In genomic region chr2:74683471-74683951, GRCm38 (mm10) we compare ENCODE assay signal across 18 mouse cellular contexts. TPM values are rescaled to one million over a fixed set of nuclear protein-coding genes. Genes with fewer than 3 reads are reported as not detected.
DNase-seq lines count a peak whose midpoint lies in the region; ATAC-seq and TF ChIP-seq lines count a peak whose summit lies in the region.
"Had no signal": no experiment of that assay in that cellular context is flagged by ENCODE, and none has a peak within 500 bp of the region (broad histone marks: within the 10 kb centered on the region; RNA-seq: fewer than 3 reads in every experiment).

No protein-coding gene starts in this region.

- 0% methylated on average over 18 of the region's 18 CpGs for WGBS in forebrain, embryonic 11.5 days
- under 1% methylated on average over 18 of the region's 18 CpGs for WGBS in forebrain, embryonic 16.5 days
- under 1% methylated on average over 18 of the region's 18 CpGs for WGBS in liver, embryonic 11.5 days
- WGBS in liver, postnatal 0 days (ENCODE audit: insufficient replicate concordance) = 2% methylated on average over 18 of the region's 18 CpGs
- WGBS in neural tube, embryonic 12.5 days = 0% methylated on average over 17 of the region's 18 CpGs

- peaks cover 96% of the 10 kb centered on the region for H3K27me3 ChIP-seq in forebrain, embryonic 11.5 days (ENCODE audit: control insufficient read depth, insufficient read depth, low read length)
- H3K27me3 ChIP-seq in forebrain, embryonic 16.5 days (replicated peaks; ENCODE audit: control insufficient read depth, insufficient read depth, low read length) = peaks cover 90% of the 10 kb centered on the region
- peaks cover 99% of the 10 kb centered on the region for H3K27me3 ChIP-seq in liver, embryonic 11.5 days (replicated peaks; ENCODE audit: control insufficient read depth, insufficient read depth, low read length)
- H3K27me3 ChIP-seq in liver, postnatal 0 days (ENCODE audit: insufficient read depth, low read length) = peaks cover 97% of the 10 kb centered on the region
- H3K27me3 ChIP-seq in neural tube, embryonic 12.5 days (replicated peaks) = peaks cover 90% of the 10 kb centered on the region
- H3K27me3 ChIP-seq: CH12.LX had no signal

- H3K36me3 ChIP-seq in forebrain, embryonic 11.5 days (ENCODE audit: control insufficient read depth, insufficient read depth, low read length) = no peaks in the 10 kb centered on the region
- H3K36me3 ChIP-seq in forebrain, embryonic 16.5 days (ENCODE audit: control insufficient read depth, insufficient read depth) = no peaks in the 10 kb centered on the region
- H3K36me3 ChIP-seq in liver, embryonic 11.5 days (ENCODE audit: control insufficient read depth, insufficient read depth, low read length) = no peaks in the 10 kb centered on the region
- H3K36me3 ChIP-seq in liver, postnatal 0 days (replicated peaks; ENCODE audit: insufficient read depth, low read length) = no peaks in the 10 kb centered on the region
- H3K36me3 ChIP-seq in neural tube, embryonic 12.5 days = no peaks in the 10 kb centered on the region

- no peak overlapping the region for H3K4me2 ChIP-seq in forebrain, embryonic 11.5 days (ENCODE audit: low read depth, low read length, severe bottlenecking)
- no peak overlapping the region for H3K4me2 ChIP-seq in forebrain, embryonic 16.5 days (ENCODE audit: low read length)
- H3K4me2 ChIP-seq in liver, embryonic 11.5 days = no peak overlapping the region
- no peak overlapping the region for H3K4me2 ChIP-seq in liver, postnatal 0 days (ENCODE audit: low read depth, low read length)
- H3K4me2 ChIP-seq in neural tube, embryonic 12.5 days (replicated peaks) = peak overlapping the region; percentile 53

- no peak for TF ChIP-seq EP300 in liver, postnatal 0 days (IDR thresholded peaks at IDR 0.05; ENCODE audit: low read depth)

- no peak for TF ChIP-seq CTCF in liver, postnatal 0 days (IDR thresholded peaks at IDR 0.05; ENCODE audit: low read depth)

- no peaks in the 10 kb centered on the region for H3K9me3 ChIP-seq in forebrain, embryonic 11.5 days (ENCODE audit: control insufficient read depth, low read length)
- no peaks in the 10 kb centered on the region for H3K9me3 ChIP-seq in forebrain, embryonic 16.5 days (ENCODE audit: control insufficient read depth, low read length)
- no peaks in the 10 kb centered on the region for H3K9me3 ChIP-seq in liver, embryonic 11.5 days (ENCODE audit: control insufficient read depth, low read length)
- no peaks in the 10 kb centered on the region for H3K9me3 ChIP-seq in liver, postnatal 0 days (ENCODE audit: low read length)
- no peaks in the 10 kb centered on the region for H3K9me3 ChIP-seq in neural tube, embryonic 12.5 days

- H3K4me3 ChIP-seq in forebrain, embryonic 11.5 days (ENCODE audit: low read depth, low read length) = no peak overlapping the region
- H3K4me3 ChIP-seq in forebrain, embryonic 16.5 days (replicated peaks; ENCODE audit: low read length) = no peak overlapping the region
- H3K4me3 ChIP-seq in liver, embryonic 11.5 days (ENCODE audit: low read depth, low read length) = no peak overlapping the region
- H3K4me3 ChIP-seq in liver, postnatal 0 days (ENCODE audit: low read depth, low read length) = no peak overlapping the region
- H3K4me3 ChIP-seq in neural tube, embryonic 12.5 days = peak overlapping the region; percentile 50
- H3K4me3 ChIP-seq: myocyte had no signal

- no peak for ATAC-seq in forebrain, embryonic 11.5 days (replicated peaks; ENCODE audit: low FRiP score)
- no peak for ATAC-seq in forebrain, embryonic 16.5 days
- no peak for ATAC-seq in liver, embryonic 11.5 days (replicated peaks; ENCODE audit: low FRiP score)
- no peak for ATAC-seq in liver, postnatal 0 days
- ATAC-seq in neural tube, embryonic 12.5 days (ENCODE audit: low FRiP score, low read depth) = no peak
- ATAC-seq: hindbrain, postnatal 0 days had no signal

- H3K9ac ChIP-seq in forebrain, embryonic 11.5 days (ENCODE audit: low read length) = no peak overlapping the region
- H3K9ac ChIP-seq in forebrain, embryonic 16.5 days (replicated peaks; ENCODE audit: low read depth, low read length) = no peak overlapping the region
- no peak overlapping the region for H3K9ac ChIP-seq in liver, embryonic 11.5 days (ENCODE audit: low read depth, low read length)
- no peak overlapping the region for H3K9ac ChIP-seq in liver, postnatal 0 days (replicated peaks)
- peak overlapping the region; percentile 88 for H3K9ac ChIP-seq in neural tube, embryonic 12.5 days

- no peak overlapping the region for H3K27ac ChIP-seq in forebrain, embryonic 11.5 days (ENCODE audit: low read depth, low read length)
- no peak overlapping the region for H3K27ac ChIP-seq in forebrain, embryonic 16.5 days (ENCODE audit: low read length)
- no peak overlapping the region for H3K27ac ChIP-seq in liver, embryonic 11.5 days (ENCODE audit: low read depth, low read length)
- no peak overlapping the region for H3K27ac ChIP-seq in liver, postnatal 0 days (ENCODE audit: low read depth)
- H3K27ac ChIP-seq in neural tube, embryonic 12.5 days = no peak overlapping the region
- H3K27ac ChIP-seq: hindbrain, postnatal 0 days had no signal

- H3K4me1 ChIP-seq in forebrain, embryonic 11.5 days (replicated peaks; ENCODE audit: control insufficient read depth, insufficient read depth, low read length) = peaks cover 5% of the 10 kb centered on the region; the same call in 1 of the 2 replicates
- peaks cover 19% of the 10 kb centered on the region for H3K4me1 ChIP-seq in forebrain, embryonic 16.5 days (replicated peaks; ENCODE audit: control insufficient read depth, insufficient read depth, low read length)
- peaks cover 7% of the 10 kb centered on the region; the same call in 1 of the 2 replicates for H3K4me1 ChIP-seq in liver, embryonic 11.5 days (replicated peaks; ENCODE audit: control insufficient read depth, insufficient read depth, low read length)
- H3K4me1 ChIP-seq in liver, postnatal 0 days (ENCODE audit: insufficient read depth) = peaks cover 3% of the 10 kb centered on the region; the same call in 1 of the 2 replicates
- H3K4me1 ChIP-seq in neural tube, embryonic 12.5 days = peaks cover 12% of the 10 kb centered on the region

- peak; percentile 64 for DNase-seq in forebrain, embryonic 11.5 days (ENCODE audit: low spot score)
- DNase-seq in liver, embryonic 11.5 days (ENCODE audit: low spot score) = peak; percentile 39
- no peak for DNase-seq in liver, postnatal 0 days
- peak; percentile 63 for DNase-seq in kidney, postnatal 14 days
- DNase-seq in adrenal gland, adult 18-20 months (ENCODE audit: low spot score in 2 of 2) = no peak
- DNase-seq in cerebellum, adult 11-12 months = no peak
- DNase-seq: cerebellum, adult 9-10 months; lung, adult 2 months had no signal

RNA-seq across cellular contexts. Expression of gene Hoxd11, which starts 4.2 kb away (rescaled TPM):
- not detected in 2 replicates for polyA plus RNA-seq in forebrain, embryonic 11.5 days (2014; fragmentation: Nextera tagmentation; extraction: Ambion mirVana)
- not detected in 2 replicates for polyA plus RNA-seq in forebrain, embryonic 16.5 days (2015; fragmentation: Nextera tagmentation; extraction: Ambion mirVana)
- polyA plus RNA-seq in liver, embryonic 11.5 days (2014; fragmentation: Nextera tagmentation; extraction: Ambion mirVana) = 0.14 and 0.44 TPM in 2 replicates
- not detected in 2 replicates for polyA plus RNA-seq in liver, postnatal 0 days (2015; fragmentation: Nextera tagmentation; extraction: Ambion mirVana)
- 19.1 and 25.2 TPM in 2 replicates for polyA plus RNA-seq in neural tube, embryonic 12.5 days (2016; fragmentation: Nextera tagmentation; extraction: Ambion mirVana)
- total RNA-seq in adrenal gland, adult 18-20 months (2021) = not detected
- total RNA-seq: CH12.LX; hindbrain, postnatal 0 days; layer of hippocampus, postnatal 10 days; left cerebral cortex, postnatal 25 days; megakaryocyte, adult 5-6 weeks had no signal
- polyA plus RNA-seq: heart, embryonic 16.5 days; hindbrain, postnatal 0 days; lung, adult 2 months; myocyte; stomach, embryonic 16.5 days had no signal

RNA-seq across cellular contexts. Expression of gene Hoxd10, which starts 8.2 kb away (rescaled TPM):
- polyA plus RNA-seq in forebrain, embryonic 11.5 days (2014; fragmentation: Nextera tagmentation; extraction: Ambion mirVana) = not detected in 2 replicates
- polyA plus RNA-seq in forebrain, embryonic 16.5 days (2015; fragmentation: Nextera tagmentation; extraction: Ambion mirVana) = not detected in 2 replicates
- 0.09 and 0.30 TPM in 2 replicates for polyA plus RNA-seq in liver, embryonic 11.5 days (2014; fragmentation: Nextera tagmentation; extraction: Ambion mirVana)
- not detected in 2 replicates for polyA plus RNA-seq in liver, postnatal 0 days (2015; fragmentation: Nextera tagmentation; extraction: Ambion mirVana)
- polyA plus RNA-seq in neural tube, embryonic 12.5 days (2016; fragmentation: Nextera tagmentation; extraction: Ambion mirVana) = 48.9 and 49.0 TPM in 2 replicates
- total RNA-seq in adrenal gland, adult 18-20 months (2021) = not detected
- total RNA-seq: CH12.LX; hindbrain, postnatal 0 days; layer of hippocampus, postnatal 10 days; left cerebral cortex, postnatal 25 days; megakaryocyte, adult 5-6 weeks had no signal
- polyA plus RNA-seq: heart, embryonic 16.5 days; hindbrain, postnatal 0 days; lung, adult 2 months; myocyte had no signal

RNA-seq across cellular contexts. Expression of gene Hoxd12, which starts 8.7 kb away (rescaled TPM):
- not detected in 2 replicates for polyA plus RNA-seq in forebrain, embryonic 11.5 days (2014; fragmentation: Nextera tagmentation; extraction: Ambion mirVana)
- polyA plus RNA-seq in forebrain, embryonic 16.5 days (2015; fragmentation: Nextera tagmentation; extraction: Ambion mirVana) = not detected in 2 replicates
- 0.12 and 0.49 TPM in 2 replicates for polyA plus RNA-seq in liver, embryonic 11.5 days (2014; fragmentation: Nextera tagmentation; extraction: Ambion mirVana)
- polyA plus RNA-seq in liver, postnatal 0 days (2015; fragmentation: Nextera tagmentation; extraction: Ambion mirVana) = not detected in 2 replicates
- 4.1 and 8.0 TPM in 2 replicates for polyA plus RNA-seq in neural tube, embryonic 12.5 days (2016; fragmentation: Nextera tagmentation; extraction: Ambion mirVana)
- not detected for total RNA-seq in adrenal gland, adult 18-20 months (2021)
- total RNA-seq: CH12.LX; hindbrain, postnatal 0 days; layer of hippocampus, postnatal 10 days; left cerebral cortex, postnatal 25 days; megakaryocyte, adult 5-6 weeks had no signal
- polyA plus RNA-seq: heart, embryonic 16.5 days; hindbrain, postnatal 0 days; lung, adult 2 months; myocyte had no signal

RNA-seq across cellular contexts. Expression of gene Hoxd9, which starts 14.0 kb away (rescaled TPM):
- not detected in 2 replicates for polyA plus RNA-seq in forebrain, embryonic 11.5 days (2014; fragmentation: Nextera tagmentation; extraction: Ambion mirVana)
- polyA plus RNA-seq in forebrain, embryonic 16.5 days (2015; fragmentation: Nextera tagmentation; extraction: Ambion mirVana) = not detected in 2 replicates
- polyA plus RNA-seq in liver, embryonic 11.5 days (2014; fragmentation: Nextera tagmentation; extraction: Ambion mirVana) = 0.10 and 0.22 TPM in 2 replicates
- not detected in 2 replicates for polyA plus RNA-seq in liver, postnatal 0 days (2015; fragmentation: Nextera tagmentation; extraction: Ambion mirVana)
- 34.4 and 36.8 TPM in 2 replicates for polyA plus RNA-seq in neural tube, embryonic 12.5 days (2016; fragmentation: Nextera tagmentation; extraction: Ambion mirVana)
- 1 to 10 TPM; 3.5 to 4.3 TPM for total RNA-seq in adrenal gland, adult 18-20 months (2021)
- total RNA-seq: CH12.LX; hindbrain, postnatal 0 days; layer of hippocampus, postnatal 10 days; left cerebral cortex, postnatal 25 days; megakaryocyte, adult 5-6 weeks had no signal
- polyA plus RNA-seq: hindbrain, postnatal 0 days; myocyte had no signal

RNA-seq across cellular contexts. Expression of gene Hoxd13, which starts 15.4 kb away (rescaled TPM):
- not detected in 2 replicates for polyA plus RNA-seq in forebrain, embryonic 11.5 days (2014; fragmentation: Nextera tagmentation; extraction: Ambion mirVana)
- polyA plus RNA-seq in forebrain, embryonic 16.5 days (2015; fragmentation: Nextera tagmentation; extraction: Ambion mirVana) = 0.10 TPM in 1 of 2 replicates, not detected in the other
- polyA plus RNA-seq in liver, embryonic 11.5 days (2014; fragmentation: Nextera tagmentation; extraction: Ambion mirVana) = 0.06 and 0.45 TPM in 2 replicates
- not detected in 2 replicates for polyA plus RNA-seq in liver, postnatal 0 days (2015; fragmentation: Nextera tagmentation; extraction: Ambion mirVana)
- polyA plus RNA-seq in neural tube, embryonic 12.5 days (2016; fragmentation: Nextera tagmentation; extraction: Ambion mirVana) = 0.57 and 2.5 TPM in 2 replicates
- not detected for total RNA-seq in adrenal gland, adult 18-20 months (2021)
- total RNA-seq: CH12.LX; layer of hippocampus, postnatal 10 days; left cerebral cortex, postnatal 25 days; megakaryocyte, adult 5-6 weeks had no signal
- polyA plus RNA-seq: heart, embryonic 16.5 days; hindbrain, postnatal 0 days; myocyte; stomach, embryonic 16.5 days had no signal

Comparison
In these comparisons a context has a peak if more than half of its experiments do, and no peak if none do; other contexts are left out.
1. DNase-seq: peak in forebrain, embryonic 11.5 days (single experiment), liver, embryonic 11.5 days (single experiment) and kidney, postnatal 14 days (single experiment); none in liver, postnatal 0 days (single experiment), adrenal gland, adult 18-20 months (0 of 2) and cerebellum, adult 11-12 months (single experiment).
2. RNA of gene Hoxd11, which starts 4.2 kb away (polyA plus RNA-seq): 19.1 to 25.2 TPM in neural tube, embryonic 12.5 days; 0.14 to 0.44 TPM in liver, embryonic 11.5 days, not detected in forebrain, embryonic 11.5 days, not detected in forebrain, embryonic 16.5 days and not detected in liver, postnatal 0 days; every median in the first group is over 10 times any median in the second.
3. RNA of gene Hoxd10, which starts 8.2 kb away (polyA plus RNA-seq): 48.9 to 49.0 TPM in neural tube, embryonic 12.5 days; 0.09 to 0.30 TPM in liver, embryonic 11.5 days, not detected in forebrain, embryonic 11.5 days, not detected in forebrain, embryonic 16.5 days and not detected in liver, postnatal 0 days; every median in the first group is over 10 times any median in the second.